Mouse (Mus musculus): ENCODE measurements around the gene Nufip1. TPM values are rescaled to one million over a fixed set of nuclear protein-coding genes. Genes with fewer than 3 reads are reported as not detected.

The Nufip1 gene
- total RNA-seq, 2 experiments from 2014 or later, result 8.3 to 9.7 TPM

DNA sequence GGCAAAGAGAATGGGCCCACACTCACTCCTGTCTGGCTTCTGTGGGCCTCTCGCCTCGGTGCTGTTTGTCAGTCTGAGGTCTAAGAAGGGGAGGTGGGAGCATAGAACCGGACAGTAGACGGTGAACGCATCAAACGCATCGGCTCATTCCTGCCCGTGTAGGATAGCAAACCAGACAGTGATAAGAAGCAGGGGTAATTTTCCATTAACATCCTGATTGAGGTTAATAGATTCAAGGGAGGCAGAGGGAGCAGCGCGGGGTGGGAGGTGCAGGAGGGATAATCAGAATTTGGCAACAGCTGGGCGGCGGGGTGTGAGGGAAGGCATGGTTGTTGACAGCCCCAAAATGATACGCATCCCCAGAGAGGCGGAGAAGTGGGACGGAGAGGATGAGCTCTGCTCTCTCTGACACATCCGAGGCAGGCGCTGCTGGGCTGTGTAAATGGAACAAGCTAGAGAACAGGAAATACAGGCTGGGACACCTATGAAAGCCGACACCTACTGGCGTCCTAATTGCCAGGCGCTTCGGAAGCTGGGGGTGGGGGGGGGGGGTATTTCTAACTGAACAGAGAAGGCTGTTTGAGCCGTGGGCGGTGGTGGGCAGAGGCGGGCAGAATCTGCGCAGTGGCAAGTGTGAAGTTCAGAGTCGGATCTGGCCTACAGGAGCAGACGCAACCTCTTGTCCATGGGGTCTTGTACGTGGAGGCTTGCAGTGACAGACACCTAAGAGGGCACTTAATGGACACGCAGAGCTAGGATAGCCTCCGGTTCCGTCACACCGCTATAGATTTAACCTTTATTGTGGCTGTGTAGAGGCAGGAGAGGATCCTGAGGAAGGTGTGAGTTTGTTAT, 54.4 kb downstream of the Nufip1 start:
- intact Hi-C loops (cut with DNase I), result no loop called here

DNA sequence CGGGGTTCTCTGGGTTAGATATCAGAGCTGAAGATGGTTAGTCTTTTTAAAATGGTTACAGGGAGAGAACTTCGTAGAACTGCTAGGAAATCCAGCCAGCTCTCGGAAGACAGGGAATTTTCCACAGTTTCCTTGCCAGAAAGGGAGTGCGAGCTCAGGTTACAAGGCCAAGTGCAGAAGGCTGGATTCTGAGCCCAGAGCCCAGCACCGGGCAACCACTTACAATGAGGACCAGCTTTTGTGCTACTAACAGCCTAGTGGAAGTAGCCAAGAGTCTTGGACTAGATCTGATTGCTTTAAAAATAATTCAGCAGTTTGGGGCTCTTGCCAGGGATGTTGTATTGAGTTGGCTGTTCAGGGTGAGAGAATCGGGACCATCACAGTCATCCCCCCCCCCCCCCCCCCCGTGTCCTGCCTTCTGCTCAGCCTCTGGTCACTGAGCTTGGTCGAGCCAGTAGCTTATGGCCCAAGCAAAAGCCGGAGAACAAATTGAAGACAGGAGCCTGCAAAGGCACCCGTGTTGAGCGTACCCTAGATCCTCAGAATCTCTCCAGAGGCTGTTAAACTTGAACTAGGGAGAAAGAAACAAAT, 59.3 kb downstream of the Nufip1 start:
- intact Hi-C loops (cut with DNase I), result no loop called here

More for the DNA sequence above, 54.4 kb downstream of the Nufip1 start:
- no peak for DNase-seq (ENCODE audit: extremely low spot score in 1 of 2, low spot score in 2 of 2)

DNA sequence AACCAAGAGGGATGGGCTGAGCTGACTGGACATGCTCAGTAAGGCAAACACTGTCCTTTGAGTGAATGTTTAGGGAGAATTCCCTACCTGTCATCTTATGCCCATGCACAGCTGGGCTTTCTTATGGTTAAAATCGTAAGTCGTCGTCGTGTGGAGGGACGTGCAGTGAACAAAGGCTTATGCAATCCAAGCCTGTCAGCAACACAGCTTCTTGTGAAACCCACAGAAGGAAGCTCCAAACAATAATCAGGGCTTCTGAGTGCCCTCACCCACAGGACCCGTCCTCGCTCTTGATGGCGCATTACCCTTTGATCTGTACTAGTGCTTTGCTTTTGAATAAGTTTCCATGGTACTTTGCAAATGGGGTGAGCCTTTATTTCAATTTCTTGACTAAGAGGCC, 60.6 kb downstream of the Nufip1 start:
- no peak for DNase-seq (ENCODE audit: extremely low spot score in 1 of 2, low spot score in 2 of 2)
- intact Hi-C loops (cut with DNase I), result no loop called here

More for the DNA sequence above, 59.3 kb downstream of the Nufip1 start:
- peak in 1 of 2 experiments; percentile 45 for DNase-seq (ENCODE audit: extremely low spot score in 1 of 2, low spot score in 2 of 2)

DNA sequence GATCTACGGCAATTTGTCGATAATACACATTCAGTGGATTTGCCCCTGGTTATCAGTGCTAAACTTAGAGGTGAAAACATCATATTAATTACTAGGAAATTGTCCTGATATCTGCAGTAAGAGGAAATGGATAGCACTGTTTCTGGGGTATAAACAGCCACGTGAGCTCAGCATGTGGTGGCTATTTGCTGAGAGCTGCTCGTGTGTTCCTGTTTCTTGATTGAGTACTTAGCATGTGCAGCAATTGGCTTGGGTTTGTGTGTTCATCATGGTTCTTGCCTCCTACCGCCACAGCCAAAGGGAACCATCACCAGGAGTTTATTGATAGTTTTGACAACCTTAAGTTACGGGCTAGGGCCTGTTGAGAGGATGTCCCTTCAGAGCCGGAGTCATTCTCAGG, 63.6 kb downstream of the Nufip1 start:
- DNase-seq (ENCODE audit: extremely low spot score in 1 of 2, low spot score in 2 of 2), result no peak
- intact Hi-C loops (cut with DNase I), result no loop called here

DNA sequence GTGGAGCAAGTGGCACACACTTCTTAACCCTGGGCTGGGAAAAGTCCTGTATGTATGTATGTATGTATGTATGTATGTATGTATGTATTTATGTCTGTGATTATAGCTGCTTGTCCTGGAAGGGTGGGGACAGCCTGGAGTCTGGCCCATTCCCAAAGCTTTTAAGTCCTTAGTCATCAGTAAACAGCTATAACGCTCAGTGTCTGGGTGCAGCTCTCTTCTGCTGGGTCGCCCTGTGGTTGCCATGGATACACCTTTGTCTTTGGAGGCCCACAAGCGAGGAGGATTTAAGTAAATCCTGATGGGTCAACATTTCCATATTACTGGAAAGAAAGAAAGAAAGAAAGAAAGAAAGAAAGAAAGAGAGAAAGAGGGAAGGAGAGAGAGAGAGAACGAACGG, 65.1 kb downstream of the Nufip1 start:
- no peak for DNase-seq (ENCODE audit: extremely low spot score in 1 of 2, low spot score in 2 of 2)
- intact Hi-C loops (cut with DNase I), result no loop called here

DNA sequence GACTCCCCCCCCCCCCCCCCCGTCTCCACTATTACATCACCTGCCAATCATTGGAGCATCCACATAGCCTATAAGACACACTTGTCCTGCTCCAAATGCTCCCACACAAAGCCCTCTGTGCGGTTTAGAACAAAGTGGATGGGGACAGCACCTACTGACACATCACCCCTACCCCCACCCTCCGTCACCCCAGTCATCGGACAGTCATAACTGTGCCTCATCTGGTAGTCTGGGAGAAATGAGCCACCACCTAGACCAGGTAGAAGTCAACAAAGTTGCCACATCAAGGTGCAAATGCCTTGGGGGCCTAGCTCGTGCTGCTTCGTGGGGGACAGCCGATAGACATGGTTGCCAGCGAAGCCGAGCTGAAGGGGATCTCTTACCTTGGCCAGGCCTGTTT, 66.5 kb downstream of the Nufip1 start:
- intact Hi-C loops (cut with DNase I), result no loop called here

DNA sequence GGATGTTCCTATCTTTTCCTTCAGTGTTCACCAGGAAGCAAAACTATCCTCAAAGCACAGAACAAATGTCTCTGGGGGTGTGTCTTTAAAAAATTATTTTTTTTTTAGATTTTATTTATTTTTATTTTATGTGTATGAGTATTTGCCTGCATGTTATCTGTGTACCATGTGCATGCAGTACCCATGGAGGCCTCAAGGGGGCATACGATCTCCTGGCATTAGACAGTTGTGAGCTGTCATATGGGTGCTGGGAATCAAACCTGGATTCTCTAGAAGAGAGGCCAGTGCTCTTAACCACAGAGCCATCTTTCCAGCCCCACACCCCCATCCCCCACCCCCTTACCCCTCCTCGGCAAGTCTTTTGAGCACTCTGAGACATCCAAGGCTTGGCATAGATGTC, 67.8 kb downstream of the Nufip1 start:
- intact Hi-C loops (cut with DNase I), result no loop called here

More for the DNA sequence above, 66.5 kb downstream of the Nufip1 start:
- no peak for DNase-seq (ENCODE audit: extremely low spot score in 1 of 2, low spot score in 2 of 2)

DNA sequence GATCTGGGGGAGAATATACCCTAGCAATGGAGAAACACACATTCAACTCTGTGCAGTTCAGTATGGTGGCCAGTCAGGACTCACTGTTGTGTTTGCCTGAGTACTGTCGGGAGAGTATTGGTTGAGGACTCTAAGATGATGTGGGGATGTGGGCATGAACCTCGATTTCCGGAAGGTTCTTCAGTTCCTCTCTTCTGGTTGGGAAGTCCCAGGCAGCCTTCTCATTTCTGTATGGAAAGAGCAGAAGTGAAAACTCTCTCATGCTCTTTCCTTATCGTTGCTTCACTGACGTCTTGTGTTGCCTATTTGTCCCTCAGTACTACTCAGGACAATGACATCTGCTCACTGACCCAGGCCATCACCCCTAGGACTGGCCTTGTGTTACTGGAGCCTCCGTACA, 68.7 kb downstream of the Nufip1 start:
- no peak for DNase-seq (ENCODE audit: extremely low spot score in 1 of 2, low spot score in 2 of 2)
- intact Hi-C loops (cut with DNase I), result no loop called here

More for the DNA sequence above, 67.8 kb downstream of the Nufip1 start:
- no peak for DNase-seq (ENCODE audit: extremely low spot score in 1 of 2, low spot score in 2 of 2)

DNA sequence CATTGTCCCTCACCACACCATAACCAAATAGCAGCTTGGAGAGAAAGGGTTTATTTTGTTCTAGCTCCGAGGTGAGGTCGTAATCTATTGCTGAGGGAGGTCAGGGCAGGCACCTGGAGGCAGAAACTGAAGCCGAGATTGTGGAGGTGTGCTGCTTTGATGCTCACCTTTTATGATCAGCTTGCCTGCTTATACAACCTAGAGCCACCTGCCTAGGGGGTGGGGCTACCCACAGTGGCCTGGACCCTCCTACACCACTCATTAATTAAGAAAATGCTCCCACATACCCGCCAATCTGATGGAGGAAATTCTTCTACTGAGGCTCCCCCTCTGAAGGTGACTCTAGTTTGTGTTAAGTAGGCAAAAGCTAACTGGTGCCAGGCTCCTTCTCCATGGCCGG, 74.7 kb downstream of the Nufip1 start:
- intact Hi-C loops (cut with DNase I), result no loop called here

DNA sequence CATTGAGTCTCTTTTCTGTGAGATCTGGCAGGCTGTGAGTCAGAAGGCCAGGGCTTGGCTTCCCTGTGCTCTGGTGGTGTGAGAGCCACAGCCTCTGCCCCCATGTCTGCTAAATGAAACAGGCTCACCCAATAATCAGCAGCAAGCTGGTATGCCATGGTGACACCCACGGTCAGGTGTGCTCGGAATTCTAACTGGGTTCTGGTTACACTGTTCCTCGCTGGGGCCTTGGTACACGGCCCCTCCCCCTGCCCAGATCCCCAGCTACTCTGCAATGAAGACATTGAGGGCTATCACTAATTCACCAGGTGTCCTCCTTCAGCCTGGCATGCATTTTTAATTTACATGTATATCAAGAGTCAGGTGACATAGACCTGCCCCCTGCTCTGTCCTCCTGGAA, 75.6 kb downstream of the Nufip1 start:
- intact Hi-C loops (cut with DNase I), result no loop called here
- DNase-seq (ENCODE audit: extremely low spot score in 1 of 2, low spot score in 2 of 2), result no peak

More for the DNA sequence above, 74.7 kb downstream of the Nufip1 start:
- no peak for DNase-seq (ENCODE audit: extremely low spot score in 1 of 2, low spot score in 2 of 2)

Other genes starting within 250 kb of the Nufip1 start
- gene Kctd4, start 155.9 kb upstream of the Nufip1 start, total RNA-seq (2021), result 10 to 100 TPM; 13.2 to 14.6 TPM
- 10 to 100 TPM; 22.5 to 23.0 TPM for gene Gtf2f2, start 100.0 kb upstream of the Nufip1 start, total RNA-seq (2021)
- gene Gpalpp1, start 131 bp upstream of the Nufip1 start, total RNA-seq (2021), result 10 to 100 TPM; 19.9 TPM

Measured in left cerebral cortex, postnatal 10 days (tissue).